ENCODE assay signal across 24 mouse cellular contexts in the genomic region with DNA sequence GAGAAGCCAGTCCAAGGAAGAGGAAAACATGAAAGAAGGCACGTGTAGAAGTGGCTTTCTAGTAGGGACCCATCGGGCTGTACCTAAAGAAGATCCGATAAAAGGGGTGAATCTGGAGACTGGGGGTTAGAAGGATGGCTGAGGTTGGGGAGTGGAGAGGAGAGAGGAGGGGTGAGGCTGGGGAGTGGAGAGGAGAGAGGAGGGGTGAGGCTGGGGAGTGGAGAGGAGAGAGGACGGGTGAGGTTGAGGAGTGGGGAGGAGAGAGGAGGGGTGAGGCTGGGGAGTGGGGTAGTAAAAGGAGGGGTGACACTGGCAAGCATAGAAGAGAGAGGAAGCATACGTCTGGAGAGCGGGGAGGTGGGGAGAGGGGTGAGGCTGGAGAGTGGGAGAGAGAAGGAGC. TPM values are rescaled to one million over a fixed set of nuclear protein-coding genes. Genes with fewer than 3 reads are reported as not detected.
DNase-seq lines count a peak whose midpoint lies in the region; ATAC-seq lines count a peak whose summit lies in the region.
"Had no signal": no experiment of that assay in that cellular context is flagged by ENCODE, and none has a peak within 500 bp of the region (broad histone marks: within the 10 kb centered on the region; RNA-seq: fewer than 3 reads in every experiment).

No protein-coding gene starts in this region.

- no peak overlapping the region for H3K27ac ChIP-seq in heart, embryonic 14.5 days (replicated peaks in 1 of 2; ENCODE audit: control insufficient read depth in 1 of 2, insufficient read depth in 1 of 2, low read depth in 2 of 2, low read length in 2 of 2)
- H3K27ac ChIP-seq in liver, embryonic 12.5 days = no peak overlapping the region
- no peak overlapping the region for H3K27ac ChIP-seq in liver, embryonic 11.5 days (ENCODE audit: low read depth, low read length)
- H3K27ac ChIP-seq in embryonic facial prominence, embryonic 13.5 days = no peak overlapping the region
- H3K27ac ChIP-seq: heart, embryonic 13.5 days; hindbrain, embryonic 15.5 days; liver, embryonic 14.5 days had no signal

- WGBS in heart, embryonic 14.5 days = 79% methylated on average over 6 of the region's 6 CpGs
- 56% methylated on average over 6 of the region's 6 CpGs for WGBS in liver, embryonic 12.5 days (ENCODE audit: insufficient replicate concordance)
- 79% methylated on average over 6 of the region's 6 CpGs for WGBS in liver, embryonic 11.5 days
- WGBS in embryonic facial prominence, embryonic 13.5 days = 74% methylated on average over 6 of the region's 6 CpGs

- H3K4me1 ChIP-seq in heart, embryonic 14.5 days (ENCODE audit: control insufficient read depth in 2 of 2, insufficient read depth in 2 of 2, low read length in 2 of 2) = peaks cover 0 to 5% of the 10 kb centered on the region in 2 experiments; a peak in 1 of 4 replicates
- no peaks in the 10 kb centered on the region for H3K4me1 ChIP-seq in liver, embryonic 12.5 days
- no peaks in the 10 kb centered on the region for H3K4me1 ChIP-seq in liver, embryonic 11.5 days (replicated peaks; ENCODE audit: control insufficient read depth, insufficient read depth, low read length)
- H3K4me1 ChIP-seq in embryonic facial prominence, embryonic 13.5 days = peaks cover 11% of the 10 kb centered on the region

- intact Hi-C loops in heart, postnatal 10 days (cut with DNase I) = no loop called here

- H3K36me3 ChIP-seq in heart, embryonic 14.5 days (ENCODE audit: control insufficient read depth, insufficient read depth, low read length) = no peaks in the 10 kb centered on the region
- no peaks in the 10 kb centered on the region for H3K36me3 ChIP-seq in liver, embryonic 12.5 days
- H3K36me3 ChIP-seq in liver, embryonic 11.5 days (ENCODE audit: control insufficient read depth, insufficient read depth, low read length) = no peaks in the 10 kb centered on the region
- no peaks in the 10 kb centered on the region for H3K36me3 ChIP-seq in embryonic facial prominence, embryonic 13.5 days
- H3K36me3 ChIP-seq: heart, embryonic 13.5 days; hindbrain, embryonic 15.5 days had no signal

- no peak overlapping the region for H3K4me2 ChIP-seq in heart, embryonic 14.5 days (ENCODE audit: low read length)
- H3K4me2 ChIP-seq in liver, embryonic 12.5 days = no peak overlapping the region
- H3K4me2 ChIP-seq in liver, embryonic 11.5 days = no peak overlapping the region
- no peak overlapping the region for H3K4me2 ChIP-seq in embryonic facial prominence, embryonic 13.5 days
- H3K4me2 ChIP-seq: heart, embryonic 13.5 days; hindbrain, embryonic 15.5 days had no signal

- no peak overlapping the region for H3K9ac ChIP-seq in heart, embryonic 14.5 days (ENCODE audit: low read length)
- H3K9ac ChIP-seq in liver, embryonic 12.5 days = no peak overlapping the region
- H3K9ac ChIP-seq in liver, embryonic 11.5 days (ENCODE audit: low read depth, low read length) = no peak overlapping the region
- no peak overlapping the region for H3K9ac ChIP-seq in embryonic facial prominence, embryonic 13.5 days
- H3K9ac ChIP-seq: heart, embryonic 13.5 days; hindbrain, embryonic 15.5 days; liver, embryonic 14.5 days had no signal

- no peak for DNase-seq in heart, postnatal 10 days
- no peak for DNase-seq in liver, embryonic 11.5 days (ENCODE audit: low spot score)
- no peak for DNase-seq in layer of hippocampus, postnatal 14 days (ENCODE audit: low spot score in 2 of 2)
- DNase-seq: adrenal gland, adult 2 months; cerebellum, postnatal 10 days; embryo, embryonic 11 days; kidney, adult 11 months; layer of hippocampus, postnatal 36 days; lung, postnatal 4 days; right cerebral cortex, postnatal 14 days; thymus, postnatal 36 days had no signal

- H3K4me3 ChIP-seq in heart, embryonic 14.5 days (ENCODE audit: control insufficient read depth in 1 of 2, insufficient read depth in 1 of 2, low read depth in 1 of 2, low read length in 2 of 2) = no peak overlapping the region
- no peak overlapping the region for H3K4me3 ChIP-seq in liver, embryonic 12.5 days
- no peak overlapping the region for H3K4me3 ChIP-seq in liver, embryonic 11.5 days (ENCODE audit: low read depth, low read length)
- H3K4me3 ChIP-seq in embryonic facial prominence, embryonic 13.5 days = no peak overlapping the region
- H3K4me3 ChIP-seq: heart, embryonic 13.5 days; hindbrain, embryonic 15.5 days had no signal

- H3K9me3 ChIP-seq in heart, embryonic 14.5 days (ENCODE audit: control insufficient read depth, low read length) = no peaks in the 10 kb centered on the region
- H3K9me3 ChIP-seq in liver, embryonic 12.5 days (replicated peaks) = no peaks in the 10 kb centered on the region
- no peaks in the 10 kb centered on the region for H3K9me3 ChIP-seq in liver, embryonic 11.5 days (ENCODE audit: control insufficient read depth, low read length)
- H3K9me3 ChIP-seq in embryonic facial prominence, embryonic 13.5 days = no peaks in the 10 kb centered on the region
- H3K9me3 ChIP-seq: heart, embryonic 13.5 days; hindbrain, embryonic 15.5 days had no signal

- H3K27me3 ChIP-seq in heart, embryonic 14.5 days (ENCODE audit: control insufficient read depth, insufficient read depth, low read length) = peaks cover 83% of the 10 kb centered on the region
- peaks cover 84% of the 10 kb centered on the region for H3K27me3 ChIP-seq in liver, embryonic 12.5 days (replicated peaks)
- peaks cover 59% of the 10 kb centered on the region for H3K27me3 ChIP-seq in liver, embryonic 11.5 days (replicated peaks; ENCODE audit: control insufficient read depth, insufficient read depth, low read length)
- H3K27me3 ChIP-seq in embryonic facial prominence, embryonic 13.5 days = peaks cover 86% of the 10 kb centered on the region

- peak; percentile 41; the same call in 1 of the 2 replicates for ATAC-seq in heart, embryonic 14.5 days (ENCODE audit: insufficient number of reproducible peaks, insufficient read depth, low FRiP score, low read depth)
- peak; percentile 54; the same call in 1 of the 2 replicates for ATAC-seq in liver, embryonic 12.5 days
- ATAC-seq in liver, embryonic 11.5 days (replicated peaks; ENCODE audit: low FRiP score) = no peak
- peak; percentile 77; the same call in 1 of the 2 replicates for ATAC-seq in embryonic facial prominence, embryonic 13.5 days (ENCODE audit: insufficient number of reproducible peaks, insufficient read depth, low FRiP score, low TSS enrichment, low read depth)
- ATAC-seq in neutrophil, adult 5-6 weeks (ENCODE audit: extremely low read depth, insufficient number of reproducible peaks, low FRiP score, poor library complexity, severe bottlenecking) = peak; percentile 45; the same call in 1 of the 2 replicates

RNA-seq across cellular contexts. Expression of a gene that starts 3.8 kb away (rescaled TPM):
- not detected in 2 replicates for polyA plus RNA-seq in heart, embryonic 14.5 days (2014; fragmentation: Nextera tagmentation; extraction: Ambion mirVana)
- not detected for total RNA-seq in heart, postnatal 10 days (2021)
- polyA plus RNA-seq in liver, embryonic 12.5 days (2016; fragmentation: Nextera tagmentation; extraction: Ambion mirVana) = not detected in 2 replicates
- not detected in 2 replicates for polyA plus RNA-seq in liver, embryonic 11.5 days (2014; fragmentation: Nextera tagmentation; extraction: Ambion mirVana)
- polyA plus RNA-seq in embryonic facial prominence, embryonic 13.5 days (2015; fragmentation: Nextera tagmentation; extraction: Ambion mirVana) = not detected in 2 replicates
- total RNA-seq in neutrophil, adult 5-6 weeks (2017) = not detected in 2 replicates
- under 1 TPM in 1 of 2 experiments, not detected in 1; 0.23 TPM for total RNA-seq in layer of hippocampus, postnatal 14 days (2021)
- total RNA-seq: adrenal gland, adult 2 months; granulocyte monocyte progenitor cell, adult 5-6 weeks; layer of hippocampus, postnatal 36 days had no signal
- polyA plus RNA-seq: forebrain, embryonic 16.5 days; heart, embryonic 13.5 days; large intestine, adult 2 months; liver, embryonic 14.5 days; neural tube, embryonic 11.5 days; spleen, adult 2 months had no signal

RNA-seq across cellular contexts. Expression of a gene that starts 36.6 kb away (rescaled TPM):
- 0.34 and 0.57 TPM in 2 replicates for polyA plus RNA-seq in heart, embryonic 14.5 days (2014; fragmentation: Nextera tagmentation; extraction: Ambion mirVana)
- total RNA-seq in heart, postnatal 10 days (2021) = 1 to 10 TPM in 1 of 2 experiments, under 1 TPM in 1; 0.97 to 1.1 TPM
- polyA plus RNA-seq in liver, embryonic 12.5 days (2016; fragmentation: Nextera tagmentation; extraction: Ambion mirVana) = 0.14 and 0.15 TPM in 2 replicates
- not detected in 2 replicates for polyA plus RNA-seq in liver, embryonic 11.5 days (2014; fragmentation: Nextera tagmentation; extraction: Ambion mirVana)
- polyA plus RNA-seq in embryonic facial prominence, embryonic 13.5 days (2015; fragmentation: Nextera tagmentation; extraction: Ambion mirVana) = 0.24 and 0.34 TPM in 2 replicates
- not detected in 2 replicates for total RNA-seq in neutrophil, adult 5-6 weeks (2017)
- total RNA-seq in layer of hippocampus, postnatal 14 days (2021) = not detected
- total RNA-seq: granulocyte monocyte progenitor cell, adult 5-6 weeks; left cerebral cortex, postnatal 25 days had no signal
